Mouse (Mus musculus): ENCODE measurements around the gene Dcaf15. TPM values are rescaled to one million over a fixed set of nuclear protein-coding genes. Genes with fewer than 3 reads are reported as not detected.
A peak's percentile ranks its signal among the peaks of the same experiment; 100 is the strongest.

Dcaf15 gene
- total RNA-seq, 2 experiments from 2014 or later, result 4.8 to 4.9 TPM

- peak; percentile 95 for DNase-seq (ENCODE audit: low spot score)
Measured at GRCm38 (mm10) chr8:84067047-84067573, 37.5 kb downstream of the Dcaf15 start.

GRCm38 (mm10) chr8:84066291-84066930 is 38.2 kb downstream of the Dcaf15 start, which contains the start of gene Rfx1:
Gene Rfx1 (plus strand): TSS chr8:84066834.
- DNase-seq (ENCODE audit: low spot score), result peak; percentile 100

- no peak for DNase-seq (ENCODE audit: low spot score)
Measured at GRCm38 (mm10) chr8:84065457-84066072, 39.0 kb downstream of the Dcaf15 start.

- no peak for DNase-seq (ENCODE audit: low spot score)
Measured at GRCm38 (mm10) chr8:84065037-84065436, 39.5 kb downstream of the Dcaf15 start, which contains the start of gene Gm10643. Gene Gm10643 (minus strand): TSS chr8:84065137.

GRCm38 (mm10) chr8:84063861-84064610 is 40.5 kb downstream of the Dcaf15 start:
- DNase-seq (ENCODE audit: low spot score), result no peak

GRCm38 (mm10) chr8:84060245-84060644 is 44.3 kb downstream of the Dcaf15 start:
- no peak for DNase-seq (ENCODE audit: low spot score)

GRCm38 (mm10) chr8:84059226-84059625 is 45.3 kb downstream of the Dcaf15 start:
- DNase-seq (ENCODE audit: low spot score), result no peak

GRCm38 (mm10) chr8:84057827-84058226 is 46.7 kb downstream of the Dcaf15 start:
- no peak for DNase-seq (ENCODE audit: low spot score)

GRCm38 (mm10) chr8:84053229-84053628 is 51.3 kb downstream of the Dcaf15 start:
- no peak for DNase-seq (ENCODE audit: low spot score)

GRCm38 (mm10) chr8:84052746-84053145 is 51.8 kb downstream of the Dcaf15 start:
- DNase-seq (ENCODE audit: low spot score), result no peak

GRCm38 (mm10) chr8:84048171-84048570 is 56.4 kb downstream of the Dcaf15 start:
- DNase-seq (ENCODE audit: low spot score), result no peak

Small RNA genes within 50 kb of the gene (microRNA-seq; reads per million reads assigned to microRNA genes)
- not detected for gene Mir709

Other genes starting within 250 kb of the Dcaf15 start
- 10 to 100 TPM; 14.1 to 17.2 TPM for gene Adgrl1, start 204.7 kb downstream of the Dcaf15 start, total RNA-seq (2021)
- gene Gm10644, start 149.6 kb downstream of the Dcaf15 start, total RNA-seq (2021), result under 1 TPM; 0.57 to 0.75 TPM
- under 1 TPM; 0.24 to 0.32 TPM for gene Asf1b, start 149.3 kb downstream of the Dcaf15 start, total RNA-seq (2021)
- gene Prkaca, start 131.8 kb downstream of the Dcaf15 start, total RNA-seq (2021), result 100 to 1,000 TPM; 155 to 157 TPM
- 10 to 100 TPM; 12.3 to 16.9 TPM for gene Samd1, start 107.1 kb downstream of the Dcaf15 start, total RNA-seq (2021)
- not detected for gene 1700067K01Rik, start 103.3 kb downstream of the Dcaf15 start, total RNA-seq (2021)
- gene 2210011C24Rik, start 92.6 kb downstream of the Dcaf15 start, total RNA-seq (2021), result 1 to 10 TPM; 2.0 to 2.4 TPM
- gene Palm3, start 83.3 kb downstream of the Dcaf15 start, total RNA-seq (2021), result under 1 TPM; 0.09 to 0.11 TPM
- gene Il27ra, start 62.2 kb downstream of the Dcaf15 start, total RNA-seq (2021), result under 1 TPM; 0.37 to 0.66 TPM
- not detected for gene Rln3, start 59.8 kb downstream of the Dcaf15 start, total RNA-seq (2021)
- gene Gm10643, start 39.6 kb downstream of the Dcaf15 start, total RNA-seq (2021), result 1 to 10 TPM; 1.2 TPM
- gene Rfx1, start 37.9 kb downstream of the Dcaf15 start, total RNA-seq (2021), result 1 to 10 TPM; 4.6 to 4.8 TPM
- not detected for gene Podnl1, start 21.2 kb upstream of the Dcaf15 start, total RNA-seq (2021)
- 10 to 100 TPM; 15.8 to 16.3 TPM for gene Cc2d1a, start 43.2 kb upstream of the Dcaf15 start, total RNA-seq (2021)
- under 1 TPM; 0.31 to 0.57 TPM for gene 4930432K21Rik, start 43.3 kb upstream of the Dcaf15 start, total RNA-seq (2021)
- under 1 TPM in 1 of 2 experiments, not detected in 1; 0.82 TPM for gene Nanos3, start 80.4 kb upstream of the Dcaf15 start, total RNA-seq (2021)
- gene Zswim4, start 132.3 kb upstream of the Dcaf15 start, total RNA-seq (2021), result 1 to 10 TPM; 6.6 to 7.2 TPM
- gene D8Ertd738e, start 145.0 kb upstream of the Dcaf15 start, total RNA-seq (2021), result 100 to 1,000 TPM; 185 to 187 TPM
- 10 to 100 TPM; 13.8 to 19.7 TPM for gene Mri1, start 152.6 kb upstream of the Dcaf15 start, total RNA-seq (2021)
- gene Ccdc130, start 165.6 kb upstream of the Dcaf15 start, total RNA-seq (2021), result 1 to 10 TPM; 7.3 to 9.4 TPM

Data from gastrocnemius, adult 18-20 months (tissue).